Mouse (Mus musculus): Measurements from ENCODE around the gene Gm21812. TPM values are rescaled to one million over a fixed set of nuclear protein-coding genes. Genes with fewer than 3 reads are reported as not detected.

Gm21812 gene
- polyA plus RNA-seq (2014; fragmentation: Illumina TruSeq; extraction: RNeasy Lipid Tissue Mini Kit (QIAGEN cat#74804); ENCODE audit: low read depth, low replicate concordance): not detected

GRCm38 (mm10) chrY:9347084-9347483, at the start of gene Gm21812:
Gene Gm21812 (minus strand): TSS chrY:9347184.

Other genes with a start within 250 kb of the Gm21812 start
- not detected for gene Gm21292, start 213.3 kb downstream of the Gm21812 start, polyA plus RNA-seq (2014; fragmentation: Illumina TruSeq; extraction: RNeasy Lipid Tissue Mini Kit (QIAGEN cat#74804); ENCODE audit: low read depth, low replicate concordance)
- gene Gm21721, start 145.0 kb downstream of the Gm21812 start, polyA plus RNA-seq (2014; fragmentation: Illumina TruSeq; extraction: RNeasy Lipid Tissue Mini Kit (QIAGEN cat#74804); ENCODE audit: low read depth, low replicate concordance): not detected
- gene Gm21874, start 69.0 kb upstream of the Gm21812 start, polyA plus RNA-seq (2014; fragmentation: Illumina TruSeq; extraction: RNeasy Lipid Tissue Mini Kit (QIAGEN cat#74804); ENCODE audit: low read depth, low replicate concordance): not detected

Data from adrenal gland, adult 10 weeks (tissue).